In genomic region chr4:115754101-115754500, GRCm38 (mm10) we compare ENCODE assay signal across 23 mouse cellular contexts. TPM values are rescaled to one million over a fixed set of nuclear protein-coding genes. Genes with fewer than 3 reads are reported as not detected.
"Had no signal": no experiment of that assay in that cellular context is flagged by ENCODE, and none has a peak within 500 bp of the region (broad histone marks: within the 10 kb centered on the region; RNA-seq: fewer than 3 reads in every experiment).

No protein-coding gene starts in this region.

- H3K27me3 ChIP-seq: neural tube, embryonic 13.5 days; neural tube, embryonic 15.5 days had no signal

- DNase-seq: lung, adult 18-20 months; lung, embryonic 14.5 days; lung, postnatal 10 days; lung, postnatal 4 days; midbrain, embryonic 14.5 days; retina, postnatal 1 day; right cerebral cortex, adult 18-20 months; right cerebral cortex, postnatal 25 days; right cerebral cortex, postnatal 4 days; spleen, adult 18-20 months; thymus, adult 2 months; thymus, postnatal 25 days; thymus, postnatal 4 days had no signal

- ATAC-seq: midbrain, embryonic 16.5 days had no signal

- H3K4me2 ChIP-seq: lung, embryonic 14.5 days; neural tube, embryonic 13.5 days; neural tube, embryonic 15.5 days had no signal

- H3K27ac ChIP-seq: midbrain, embryonic 10.5 days; neural tube, embryonic 13.5 days; neural tube, embryonic 15.5 days had no signal

- H3K4me1 ChIP-seq: midbrain, embryonic 10.5 days; neural tube, embryonic 13.5 days; neural tube, embryonic 15.5 days had no signal

- H3K9me3 ChIP-seq: midbrain, embryonic 10.5 days; neural tube, embryonic 13.5 days; neural tube, embryonic 15.5 days had no signal

- H3K9ac ChIP-seq: lung, embryonic 14.5 days; neural tube, embryonic 13.5 days; neural tube, embryonic 15.5 days had no signal

- H3K4me3 ChIP-seq: midbrain, embryonic 10.5 days; myocyte; neural tube, embryonic 13.5 days; neural tube, embryonic 15.5 days had no signal

RNA-seq across cellular contexts. Expression of gene Tex38, which starts 26.7 kb away (rescaled TPM):
- total RNA-seq: megakaryocyte, adult 5-6 weeks; megakaryocyte-erythroid progenitor cell, adult 5-6 weeks had no signal
- polyA plus RNA-seq: liver, embryonic 16.5 days; lung, embryonic 14.5 days; myocyte; neural tube, embryonic 11.5 days; neural tube, embryonic 13.5 days; small intestine, adult 2 months had no signal
